Mouse (Mus musculus): ENCODE measurements around the gene Pde4c. TPM values are rescaled to one million over a fixed set of nuclear protein-coding genes. Genes with fewer than 3 reads are reported as not detected.
A peak's percentile ranks its signal among the peaks of the same experiment; 100 is the strongest.

Gene Pde4c
- polyA plus RNA-seq, 1 experiment, result not detected

DNA sequence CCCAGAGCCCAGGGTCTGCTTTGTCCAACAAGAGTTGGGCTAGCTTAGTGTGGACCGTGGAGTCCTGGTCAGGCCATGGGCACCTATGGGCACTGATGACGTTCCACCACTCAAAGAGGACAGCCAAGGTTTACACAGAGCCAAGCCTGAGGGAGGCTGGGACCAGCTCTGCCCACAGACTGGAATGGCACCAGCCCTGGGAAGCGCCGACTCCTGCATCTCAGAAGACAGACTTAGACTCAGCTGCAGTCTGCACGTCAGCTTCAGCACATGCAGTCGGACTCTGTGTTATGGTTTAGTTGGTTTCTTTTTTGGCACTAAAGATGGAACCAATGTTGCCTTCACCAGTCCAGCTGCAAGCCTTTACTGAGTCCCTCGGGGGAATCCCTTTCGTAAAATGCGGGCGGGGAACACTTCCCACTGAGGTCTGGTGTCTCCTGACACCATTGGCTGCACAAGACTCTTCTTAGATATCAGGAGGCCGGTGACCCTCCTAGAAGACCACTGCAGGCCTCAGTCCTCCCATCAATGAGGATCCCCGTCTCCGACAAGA lies 26.7 kb downstream of the Pde4c start:
- Histone ChIP-seq H3K9me3 (ENCODE audit: control insufficient read depth, low read length) (no peaks in the 10 kb centered on the region), H3K4me3 (replicated peaks) (no peak overlapping the region), H3K4me1 (ENCODE audit: control insufficient read depth) (peaks cover 32% of the 10 kb centered on the region), H3K27me3 (ENCODE audit: control insufficient read depth) (peaks cover 45% of the 10 kb centered on the region), H3K36me3 (ENCODE audit: control insufficient read depth) (peaks cover 2% of the 10 kb centered on the region; the same call in 1 of the 2 replicates)
- TF ChIP-seq GATA1 (IDR thresholded peaks at IDR 0.05; ENCODE audit: low read length), result no peak
- TF ChIP-seq TAL1 (IDR thresholded peaks at IDR 0.05; ENCODE audit: low read length), result no peak

DNA sequence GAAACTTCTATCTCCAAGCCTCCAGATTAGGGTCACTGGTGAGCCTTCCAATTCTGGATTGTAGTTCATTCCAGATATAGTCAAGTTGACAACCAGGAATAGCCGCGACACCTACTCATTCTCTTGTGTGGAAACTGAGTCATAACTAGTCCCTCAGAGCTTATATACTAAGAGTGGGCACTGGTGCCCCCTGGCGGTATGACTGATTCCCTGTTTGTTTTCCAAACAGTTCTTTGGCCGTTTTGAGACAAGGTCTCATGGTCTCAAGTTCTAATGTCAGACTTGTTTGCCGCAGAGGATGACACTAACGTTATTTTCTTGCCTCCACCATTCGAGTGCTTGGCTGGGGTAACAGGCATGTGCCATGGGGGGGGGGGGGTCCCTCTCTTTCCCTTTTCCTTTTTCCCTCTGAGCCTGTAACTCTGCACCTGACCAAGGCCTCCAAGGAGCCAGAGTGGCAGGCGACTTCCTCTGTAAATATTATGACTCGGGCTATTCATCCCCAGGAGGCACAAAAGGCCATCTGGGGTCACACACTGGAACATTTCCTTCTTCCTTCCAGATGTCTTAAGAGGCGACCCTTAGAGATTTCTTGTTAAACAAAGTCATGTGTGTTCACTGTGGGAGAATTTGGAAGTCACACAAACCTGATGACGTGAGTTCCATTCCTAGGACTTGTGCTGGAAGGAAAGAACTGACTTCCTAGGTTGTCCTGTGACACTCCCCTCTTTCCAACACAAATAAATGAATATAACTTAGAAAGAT lies 28.7 kb downstream of the Pde4c start:
- TF ChIP-seq TAL1 (IDR thresholded peaks at IDR 0.05; ENCODE audit: low read length), result no peak
- TF ChIP-seq GATA1 (IDR thresholded peaks at IDR 0.05; ENCODE audit: low read length), result no peak
- no peak overlapping the region for H3K4me3 ChIP-seq (replicated peaks)

DNA sequence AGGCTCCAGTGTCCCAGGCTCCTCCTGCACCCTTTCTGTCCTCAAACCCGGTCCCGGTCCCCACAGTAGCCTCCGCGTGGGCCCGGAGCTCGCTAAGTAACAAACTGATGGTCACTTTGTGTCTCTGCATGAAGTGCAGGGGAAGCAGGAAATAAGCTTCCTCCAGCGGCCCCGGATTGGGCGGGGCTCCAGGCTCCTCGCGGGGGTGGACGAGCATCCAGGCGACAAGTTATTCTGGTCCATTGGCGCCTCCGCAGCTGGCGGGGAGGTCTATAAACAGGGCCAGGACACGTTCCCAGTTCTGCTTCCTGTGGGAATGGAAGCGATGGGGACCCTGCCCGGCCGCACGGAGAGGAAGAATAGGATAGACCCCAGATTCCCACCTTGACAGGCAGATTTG lies 29.6 kb downstream of the Pde4c start:
- TF ChIP-seq TAL1 (IDR thresholded peaks at IDR 0.05; ENCODE audit: low read length) (no peak), GATA1 (IDR thresholded peaks at IDR 0.05; ENCODE audit: low read length) (no peak)
- H3K9me3 ChIP-seq (ENCODE audit: control insufficient read depth, low read length), result no peaks in the 10 kb centered on the region
- peaks cover 16% of the 10 kb centered on the region for H3K27me3 ChIP-seq (ENCODE audit: control insufficient read depth)
- peaks cover 24% of the 10 kb centered on the region for H3K36me3 ChIP-seq (ENCODE audit: control insufficient read depth)
- H3K4me3 ChIP-seq (replicated peaks), result peak overlapping the region; percentile 25
- H3K4me1 ChIP-seq (ENCODE audit: control insufficient read depth), result peaks cover 57% of the 10 kb centered on the region

More for the DNA sequence above, 28.7 kb downstream of the Pde4c start:
- Histone ChIP-seq H3K9me3 (ENCODE audit: control insufficient read depth, low read length) (no peaks in the 10 kb centered on the region), H3K27me3 (ENCODE audit: control insufficient read depth) (peaks cover 25% of the 10 kb centered on the region), H3K36me3 (ENCODE audit: control insufficient read depth) (peaks cover 16% of the 10 kb centered on the region), H3K4me1 (ENCODE audit: control insufficient read depth) (peaks cover 49% of the 10 kb centered on the region)

DNA sequence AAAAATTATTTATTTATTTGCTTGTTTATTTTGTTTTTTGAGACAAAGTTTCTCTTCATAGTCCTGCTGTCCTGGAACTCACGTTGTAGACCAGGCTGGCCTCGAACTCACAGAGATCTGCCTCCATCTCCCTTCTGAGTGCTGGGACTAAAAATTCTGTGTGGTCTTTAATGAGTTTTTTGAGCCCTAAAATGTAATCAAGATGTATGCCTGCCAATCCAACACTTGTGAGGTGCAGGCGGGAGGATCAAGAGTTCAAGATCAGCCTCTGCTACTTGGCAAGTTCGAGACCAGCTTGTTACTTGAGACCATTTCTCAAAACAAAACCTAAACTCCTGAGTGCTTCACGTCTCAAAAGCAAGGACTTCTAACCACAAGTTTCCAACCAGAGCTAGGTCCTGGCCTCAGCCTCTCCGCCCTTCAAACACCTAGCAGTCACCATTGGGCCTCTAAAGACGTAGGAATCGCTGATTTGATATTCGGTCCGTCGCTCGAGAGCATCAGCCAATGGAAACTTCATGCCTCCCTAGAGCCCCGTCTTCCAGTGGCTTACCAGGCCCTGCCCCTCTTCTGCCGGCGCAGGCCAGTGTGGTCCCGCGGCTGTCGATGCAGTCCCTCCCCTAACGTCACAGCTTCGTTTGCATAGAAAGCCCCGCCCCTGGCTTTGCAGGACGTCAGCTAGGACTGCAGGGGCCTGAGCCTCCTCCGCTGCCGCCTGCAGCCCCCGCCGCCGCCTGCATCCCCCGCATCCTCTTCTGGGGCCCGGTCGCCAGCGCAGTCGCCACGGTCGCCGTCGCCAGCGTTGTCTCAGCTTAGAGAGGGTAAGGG lies 30.7 kb downstream of the Pde4c start, which contains the start of gene Rab3a:
Gene Rab3a (plus strand): TSS at position 637 of the 828 bp plus-strand sequence.
- TF ChIP-seq TAL1 (IDR thresholded peaks at IDR 0.05; ENCODE audit: low read length) (no peak), GATA1 (IDR thresholded peaks at IDR 0.05; ENCODE audit: low read length) (no peak)
- Histone ChIP-seq H3K9me3 (ENCODE audit: control insufficient read depth, low read length) (no peaks in the 10 kb centered on the region), H3K4me3 (replicated peaks) (peak within 1 kb of the TSS; percentile 71), H3K36me3 (ENCODE audit: control insufficient read depth) (peaks cover 35% of the 10 kb centered on the region), H3K4me1 (ENCODE audit: control insufficient read depth) (peaks cover 66% of the 10 kb centered on the region), H3K27me3 (ENCODE audit: control insufficient read depth) (peaks cover 5% of the 10 kb centered on the region)

DNA sequence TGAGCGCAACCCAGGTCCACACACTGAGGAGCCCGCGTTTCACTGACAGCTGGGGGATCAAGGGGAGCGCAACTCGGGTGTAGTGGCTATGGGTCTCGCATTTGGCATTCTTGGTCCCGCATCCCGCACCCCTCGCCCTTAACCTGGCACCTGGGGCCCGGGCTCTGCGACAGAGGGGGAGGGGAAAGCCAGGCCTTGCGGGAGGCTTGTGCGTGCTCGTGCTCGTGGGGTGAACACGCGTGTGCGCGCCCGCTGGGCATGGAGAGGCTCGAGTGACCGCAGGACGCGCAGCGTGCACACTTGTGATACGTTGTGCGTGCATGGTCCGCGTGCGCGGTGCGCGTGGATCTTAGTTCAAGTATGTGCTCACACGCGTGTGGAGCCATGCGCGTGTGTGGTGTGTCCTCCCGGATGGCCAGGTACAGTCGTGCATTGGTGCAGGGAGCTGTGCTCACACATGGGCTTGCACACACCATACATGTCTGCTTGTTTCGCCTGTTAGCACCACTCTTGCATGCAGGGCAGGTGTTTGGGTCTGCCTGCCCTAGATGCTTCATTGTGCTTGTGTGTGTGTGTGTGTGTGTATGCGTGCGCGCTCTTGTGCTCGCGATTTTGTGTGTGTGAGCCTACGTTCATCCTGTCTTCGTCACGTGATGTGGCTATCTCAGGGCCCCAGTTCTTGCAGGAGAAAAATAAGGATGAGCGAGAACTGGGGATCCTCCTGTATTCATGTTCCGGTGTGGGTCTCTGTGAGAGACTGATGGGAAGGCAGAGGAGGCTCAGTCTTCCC lies 31.5 kb downstream of the Pde4c start:
- Histone ChIP-seq H3K9me3 (ENCODE audit: control insufficient read depth, low read length) (no peaks in the 10 kb centered on the region), H3K27me3 (ENCODE audit: control insufficient read depth) (0 out of 2 replicates have a peak, but pooled peaks cover under 1% of the 10 kb centered on the region), H3K4me3 (replicated peaks) (peak overlapping the region; percentile 71), H3K4me1 (ENCODE audit: control insufficient read depth) (peaks cover 75% of the 10 kb centered on the region), H3K36me3 (ENCODE audit: control insufficient read depth) (peaks cover 39% of the 10 kb centered on the region)
- TF ChIP-seq TAL1 (IDR thresholded peaks at IDR 0.05; ENCODE audit: low read length) (no peak), GATA1 (IDR thresholded peaks at IDR 0.05; ENCODE audit: low read length) (no peak)

DNA sequence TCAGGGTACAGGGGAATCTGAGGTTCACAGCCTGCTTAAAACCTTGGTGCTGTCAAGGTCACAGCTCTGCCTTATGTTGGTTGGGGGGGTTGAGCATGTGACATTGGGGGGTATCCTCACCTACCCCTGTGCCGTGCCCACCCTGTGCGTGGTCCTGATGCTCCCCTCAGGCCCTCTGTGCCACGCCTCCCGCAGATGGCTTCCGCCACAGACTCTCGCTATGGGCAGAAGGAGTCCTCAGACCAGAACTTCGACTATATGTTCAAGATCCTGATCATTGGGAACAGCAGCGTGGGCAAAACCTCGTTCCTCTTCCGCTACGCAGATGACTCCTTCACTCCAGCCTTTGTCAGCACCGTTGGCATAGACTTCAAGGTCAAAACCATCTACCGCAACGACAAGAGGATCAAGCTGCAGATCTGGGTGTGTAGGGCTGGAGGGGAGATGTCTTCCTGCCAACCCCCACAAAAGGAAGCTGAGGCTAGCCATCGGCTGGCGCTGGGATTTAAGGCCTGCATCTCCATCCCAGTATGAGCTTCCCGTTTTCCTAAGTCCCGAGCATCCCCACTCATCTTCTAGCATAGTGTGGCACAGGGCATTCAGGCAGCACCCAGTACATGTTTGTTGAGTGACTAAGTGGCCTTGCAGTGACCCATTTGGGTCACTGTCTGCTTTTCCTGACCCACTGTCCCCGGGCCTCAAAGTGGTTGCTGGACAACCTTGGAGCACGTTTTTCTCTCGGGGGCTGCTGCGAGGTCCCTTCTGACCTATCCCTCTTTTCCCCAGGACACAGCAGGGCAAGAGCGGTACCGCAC lies 32.3 kb downstream of the Pde4c start:
- no peak for TF ChIP-seq TAL1 (IDR thresholded peaks at IDR 0.05; ENCODE audit: low read length)
- TF ChIP-seq GATA1 (IDR thresholded peaks at IDR 0.05; ENCODE audit: low read length), result no peak
- Histone ChIP-seq H3K27me3 (ENCODE audit: control insufficient read depth) (no peaks in the 10 kb centered on the region), H3K4me1 (ENCODE audit: control insufficient read depth) (peaks cover 81% of the 10 kb centered on the region), H3K36me3 (ENCODE audit: control insufficient read depth) (peaks cover 39% of the 10 kb centered on the region), H3K4me3 (replicated peaks) (peak overlapping the region; percentile 71), H3K9me3 (ENCODE audit: control insufficient read depth, low read length) (no peaks in the 10 kb centered on the region)

DNA sequence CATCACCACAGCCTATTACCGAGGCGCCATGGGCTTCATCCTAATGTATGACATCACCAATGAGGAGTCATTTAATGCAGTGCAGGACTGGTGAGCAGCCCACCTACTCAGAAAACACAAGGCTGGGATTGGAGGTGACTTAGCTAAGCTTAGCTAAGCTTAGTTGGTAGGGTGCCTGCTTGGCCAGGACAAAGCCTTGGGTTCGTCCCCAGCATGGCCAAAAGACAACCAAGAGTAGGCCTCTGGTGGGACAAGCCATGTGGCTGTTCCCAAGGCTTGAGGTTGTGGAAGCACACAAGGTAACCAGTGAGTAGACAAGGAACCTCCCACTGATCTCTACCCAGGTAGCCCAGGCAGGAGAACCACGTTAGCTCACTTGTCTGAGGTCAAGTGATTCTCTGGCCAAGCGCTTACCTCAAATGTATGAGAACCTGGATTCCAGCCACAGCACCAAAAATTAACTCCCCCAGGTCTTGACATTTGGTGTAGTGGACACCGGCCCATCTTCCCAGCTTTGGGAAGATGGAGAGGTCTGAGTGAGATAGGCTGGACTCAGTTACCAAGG lies 33.0 kb downstream of the Pde4c start:
- Histone ChIP-seq H3K4me1 (ENCODE audit: control insufficient read depth) (peaks cover 86% of the 10 kb centered on the region), H3K27me3 (ENCODE audit: control insufficient read depth) (no peaks in the 10 kb centered on the region), H3K9me3 (ENCODE audit: control insufficient read depth, low read length) (no peaks in the 10 kb centered on the region), H3K36me3 (ENCODE audit: control insufficient read depth) (peaks cover 39% of the 10 kb centered on the region), H3K4me3 (replicated peaks) (no peak overlapping the region)
- no peak for TF ChIP-seq TAL1 (IDR thresholded peaks at IDR 0.05; ENCODE audit: low read length)
- no peak for TF ChIP-seq GATA1 (IDR thresholded peaks at IDR 0.05; ENCODE audit: low read length)

All from erythroblast, embryonic 14.5 days (primary cell).